8 mouse cellular contexts compared by ENCODE assay signal in genomic region chr11:70001159-70001558, GRCm38 (mm10). TPM values are rescaled to one million over a fixed set of nuclear protein-coding genes. Genes with fewer than 3 reads are reported as not detected.
DNase-seq lines count a peak whose midpoint lies in the region; ATAC-seq and TF ChIP-seq lines count a peak whose summit lies in the region.

No protein-coding gene starts in this region.

- H3K36me3 ChIP-seq in kidney, embryonic 15.5 days: peaks cover 43% of the 10 kb centered on the region
- peaks cover 39% of the 10 kb centered on the region for H3K36me3 ChIP-seq in hindbrain, embryonic 14.5 days (replicated peaks; ENCODE audit: control insufficient read depth, insufficient read depth)
- H3K36me3 ChIP-seq in midbrain, embryonic 14.5 days (ENCODE audit: control insufficient read depth, insufficient read depth, low read length): peaks cover 38% of the 10 kb centered on the region

- peak overlapping the region; percentile 81 for H3K4me2 ChIP-seq in kidney, embryonic 15.5 days
- peak overlapping the region; percentile 84 for H3K4me2 ChIP-seq in hindbrain, embryonic 14.5 days (replicated peaks)
- peak overlapping the region; percentile 85 for H3K4me2 ChIP-seq in midbrain, embryonic 14.5 days (ENCODE audit: low read length)

- 13% methylated on average over 8 of the region's 8 CpGs for WGBS in kidney, embryonic 15.5 days
- WGBS in hindbrain, embryonic 14.5 days: 15% methylated on average over 8 of the region's 8 CpGs
- 11% methylated on average over 8 of the region's 8 CpGs for WGBS in midbrain, embryonic 14.5 days

- no peak for TF ChIP-seq POLR2A in cortical plate, adult 2 months (IDR thresholded peaks at IDR 0.05; ENCODE audit: extremely low read depth, insufficient read depth, low read length)

- no peak for TF ChIP-seq CTCF in cortical plate, adult 2 months (IDR thresholded peaks at IDR 0.05; ENCODE audit: extremely low read depth, insufficient read depth, low read length)

- peak overlapping the region; percentile 88 for H3K4me3 ChIP-seq in kidney, embryonic 15.5 days (replicated peaks)
- H3K4me3 ChIP-seq in cortical plate, adult 2 months (ENCODE audit: insufficient read depth, low read length): peak overlapping the region; percentile 83
- H3K4me3 ChIP-seq in hindbrain, embryonic 14.5 days (replicated peaks; ENCODE audit: low read length): peak overlapping the region; percentile 78
- H3K4me3 ChIP-seq in midbrain, embryonic 14.5 days (replicated peaks; ENCODE audit: low read depth, low read length): peak overlapping the region; percentile 83

- peak overlapping the region; percentile 99 for H3K27ac ChIP-seq in kidney, embryonic 15.5 days
- peak overlapping the region; percentile 89 for H3K27ac ChIP-seq in cortical plate, adult 2 months (ENCODE audit: insufficient read depth, low read length)
- peak overlapping the region; percentile 97 for H3K27ac ChIP-seq in hindbrain, embryonic 14.5 days
- peak overlapping the region; percentile 96 for H3K27ac ChIP-seq in midbrain, embryonic 14.5 days (replicated peaks; ENCODE audit: low read depth, low read length)

- H3K9me3 ChIP-seq in kidney, embryonic 15.5 days (replicated peaks): no peaks in the 10 kb centered on the region
- H3K9me3 ChIP-seq in hindbrain, embryonic 14.5 days (ENCODE audit: control insufficient read depth, low read length): no peaks in the 10 kb centered on the region
- H3K9me3 ChIP-seq in midbrain, embryonic 14.5 days (ENCODE audit: control insufficient read depth, low read length): no peaks in the 10 kb centered on the region

- H3K9ac ChIP-seq in kidney, embryonic 15.5 days: peak overlapping the region; percentile 88
- peak overlapping the region; percentile 87 for H3K9ac ChIP-seq in hindbrain, embryonic 14.5 days
- H3K9ac ChIP-seq in midbrain, embryonic 14.5 days (replicated peaks; ENCODE audit: low read length): peak overlapping the region; percentile 67

- no peaks in the 10 kb centered on the region for H3K27me3 ChIP-seq in kidney, embryonic 15.5 days
- no peaks in the 10 kb centered on the region for H3K27me3 ChIP-seq in hindbrain, embryonic 14.5 days (ENCODE audit: control insufficient read depth, insufficient read depth, low read length)
- no peaks in the 10 kb centered on the region for H3K27me3 ChIP-seq in midbrain, embryonic 14.5 days (ENCODE audit: control insufficient read depth, insufficient read depth, low read length)

- DNase-seq in kidney, postnatal 10 days: no peak
- no peak for DNase-seq in hindbrain, embryonic 14.5 days (ENCODE audit: low spot score)
- DNase-seq in midbrain, embryonic 14.5 days: no peak
- no peak for DNase-seq in kidney, postnatal 36 days
- no peak for DNase-seq in spleen, adult 12 weeks (ENCODE audit: low spot score)

- no peak for ATAC-seq in kidney, embryonic 15.5 days (replicated peaks; ENCODE audit: low FRiP score)
- ATAC-seq in hindbrain, embryonic 14.5 days (ENCODE audit: low FRiP score): no peak
- ATAC-seq in midbrain, embryonic 14.5 days (ENCODE audit: low FRiP score, low TSS enrichment): no peak
- no peak for ATAC-seq in activated CD4-positive, CD25-positive, alpha-beta regulatory T cell, adult 4 months

- H3K4me1 ChIP-seq in kidney, embryonic 15.5 days: peaks cover 58% of the 10 kb centered on the region
- H3K4me1 ChIP-seq in cortical plate, adult 2 months (ENCODE audit: control insufficient read depth, insufficient read depth, low read length): peaks cover 8% of the 10 kb centered on the region; the same call in 1 of the 2 replicates
- H3K4me1 ChIP-seq in hindbrain, embryonic 14.5 days (replicated peaks; ENCODE audit: control insufficient read depth, insufficient read depth, low read length): peaks cover 37% of the 10 kb centered on the region
- peaks cover 32% of the 10 kb centered on the region for H3K4me1 ChIP-seq in midbrain, embryonic 14.5 days (ENCODE audit: control insufficient read depth, insufficient read depth, low read length)

RNA-seq across cellular contexts. Expression of gene Dvl2, which starts 0.8 kb away (rescaled TPM):
- 38.2 and 43.2 TPM in 2 replicates for polyA plus RNA-seq in kidney, embryonic 15.5 days (2015; fragmentation: Nextera tagmentation; extraction: Ambion mirVana)
- polyA plus RNA-seq in cortical plate, adult 2 months (2012; rRNA removed): 26.9 and 30.4 TPM in 2 replicates
- polyA plus RNA-seq in hindbrain, embryonic 14.5 days (2014; fragmentation: Nextera tagmentation; extraction: Ambion mirVana): 17.9 and 20.9 TPM in 2 replicates
- 22.9 and 23.0 TPM in 2 replicates for polyA plus RNA-seq in midbrain, embryonic 14.5 days (2014; fragmentation: Nextera tagmentation; extraction: Ambion mirVana)
- 1 to 10 TPM; 2.7 to 3.9 TPM for polyA plus RNA-seq in activated CD4-positive, CD25-positive, alpha-beta regulatory T cell, adult 4 months (2017; shearing (Covaris generic))

RNA-seq across cellular contexts. Expression of gene Phf23, which starts 5.6 kb away (rescaled TPM):
- polyA plus RNA-seq in kidney, embryonic 15.5 days (2015; fragmentation: Nextera tagmentation; extraction: Ambion mirVana): 75.8 and 78.8 TPM in 2 replicates
- 37.6 and 38.2 TPM in 2 replicates for polyA plus RNA-seq in cortical plate, adult 2 months (2012; rRNA removed)
- 38.0 and 38.4 TPM in 2 replicates for polyA plus RNA-seq in hindbrain, embryonic 14.5 days (2014; fragmentation: Nextera tagmentation; extraction: Ambion mirVana)
- polyA plus RNA-seq in midbrain, embryonic 14.5 days (2014; fragmentation: Nextera tagmentation; extraction: Ambion mirVana): 41.3 and 48.9 TPM in 2 replicates
- polyA plus RNA-seq in activated CD4-positive, CD25-positive, alpha-beta regulatory T cell, adult 4 months (2017; shearing (Covaris generic)): 10 to 100 TPM; 32.1 to 44.9 TPM

RNA-seq across cellular contexts. Expression of gene Gabarap, which starts 10.2 kb away (rescaled TPM):
- 447 and 450 TPM in 2 replicates for polyA plus RNA-seq in kidney, embryonic 15.5 days (2015; fragmentation: Nextera tagmentation; extraction: Ambion mirVana)
- polyA plus RNA-seq in cortical plate, adult 2 months (2012; rRNA removed): 330 and 334 TPM in 2 replicates
- polyA plus RNA-seq in hindbrain, embryonic 14.5 days (2014; fragmentation: Nextera tagmentation; extraction: Ambion mirVana): 624 and 628 TPM in 2 replicates
- 616 and 626 TPM in 2 replicates for polyA plus RNA-seq in midbrain, embryonic 14.5 days (2014; fragmentation: Nextera tagmentation; extraction: Ambion mirVana)
- polyA plus RNA-seq in activated CD4-positive, CD25-positive, alpha-beta regulatory T cell, adult 4 months (2017; shearing (Covaris generic)): 100 to 1,000 TPM; 343 to 373 TPM

RNA-seq across cellular contexts. Expression of gene Acadvl, which starts 14.1 kb away (rescaled TPM):
- polyA plus RNA-seq in kidney, embryonic 15.5 days (2015; fragmentation: Nextera tagmentation; extraction: Ambion mirVana): 78.1 and 83.0 TPM in 2 replicates
- 66.5 and 71.6 TPM in 2 replicates for polyA plus RNA-seq in cortical plate, adult 2 months (2012; rRNA removed)
- polyA plus RNA-seq in hindbrain, embryonic 14.5 days (2014; fragmentation: Nextera tagmentation; extraction: Ambion mirVana): 49.9 and 56.1 TPM in 2 replicates
- 43.2 and 49.6 TPM in 2 replicates for polyA plus RNA-seq in midbrain, embryonic 14.5 days (2014; fragmentation: Nextera tagmentation; extraction: Ambion mirVana)
- 100 to 1,000 TPM; 107 to 139 TPM for polyA plus RNA-seq in activated CD4-positive, CD25-positive, alpha-beta regulatory T cell, adult 4 months (2017; shearing (Covaris generic))

RNA-seq across cellular contexts. Expression of gene Dlg4, which starts 15.6 kb away (rescaled TPM):
- 12.9 and 15.2 TPM in 2 replicates for polyA plus RNA-seq in kidney, embryonic 15.5 days (2015; fragmentation: Nextera tagmentation; extraction: Ambion mirVana)
- 816 and 828 TPM in 2 replicates for polyA plus RNA-seq in cortical plate, adult 2 months (2012; rRNA removed)
- polyA plus RNA-seq in hindbrain, embryonic 14.5 days (2014; fragmentation: Nextera tagmentation; extraction: Ambion mirVana): 25.6 and 26.6 TPM in 2 replicates
- polyA plus RNA-seq in midbrain, embryonic 14.5 days (2014; fragmentation: Nextera tagmentation; extraction: Ambion mirVana): 33.1 and 41.0 TPM in 2 replicates
- 10 to 100 TPM in 1 of 2 experiments, 1 to 10 TPM in 1; 9.7 to 11.6 TPM for polyA plus RNA-seq in activated CD4-positive, CD25-positive, alpha-beta regulatory T cell, adult 4 months (2017; shearing (Covaris generic))
